Mouse (Mus musculus) left cerebral cortex, adult 8-10 months (tissue): ENCODE results near the gene Ddx19b. TPM values are rescaled to one million over a fixed set of nuclear protein-coding genes. Genes with fewer than 3 reads are reported as not detected.
"Not testable (repeated sequence)": the region's sequence is repeated elsewhere in the genome, so short reads cannot be mapped to it uniquely, and the experiment has no call there.

Experiments used
- DNase-seq, 2 experiments: peaks; one replicate each; pipeline ENCODE4 v3.0.0; 2022; ENCODE audit warnings: low spot score in 2 of 2
- total RNA-seq, 4 experiments: library from RNA; stranded (reverse); gene quantifications; 2 replicates each; pipeline ENCODE4 v1.2.4; 2022

Gene Ddx19b
- total RNA-seq = 10 to 100 TPM; 17.9 to 20.5 (median 18.9) TPM

- DNase-seq = no peak
Observed at GRCm38 (mm10) chr8:111031572-111031971, at the start of gene Ddx19b. TSS of gene Ddx19b (minus strand) at chr8:111031751.

- DNase-seq = no peak
Observed at GRCm38 (mm10) chr8:111079861-111080271, 48.3 kb upstream of the Ddx19b start.

GRCm38 (mm10) chr8:111079461-111079860 is 47.9 kb upstream of the Ddx19b start:
- no peak for DNase-seq

GRCm38 (mm10) chr8:111075926-111076325 is 44.4 kb upstream of the Ddx19b start:
- DNase-seq = peak in 1 of 2 experiments; percentile 73

- DNase-seq = not testable (repeated sequence)
Observed at GRCm38 (mm10) chr8:111068660-111069059, 37.1 kb upstream of the Ddx19b start.

- no peak for DNase-seq
Observed at GRCm38 (mm10) chr8:111067439-111067838, 35.9 kb upstream of the Ddx19b start.

GRCm38 (mm10) chr8:111066308-111066707 is 34.8 kb upstream of the Ddx19b start:
- DNase-seq = no peak

- DNase-seq = no peak
Observed at GRCm38 (mm10) chr8:111062893-111063292, 31.3 kb upstream of the Ddx19b start.

GRCm38 (mm10) chr8:111062072-111062757 is 30.7 kb upstream of the Ddx19b start:
- peak; percentile 82 to 99 for DNase-seq

- no peak for DNase-seq
Observed at GRCm38 (mm10) chr8:111061688-111062071, 30.1 kb upstream of the Ddx19b start.

- no peak for DNase-seq
Observed at GRCm38 (mm10) chr8:111058946-111059572, 27.5 kb upstream of the Ddx19b start.

- DNase-seq = peak; percentile 20 to 39
Observed at GRCm38 (mm10) chr8:111056691-111057293, 25.2 kb upstream of the Ddx19b start.

- peak; percentile 81 to 91 for DNase-seq
Observed at GRCm38 (mm10) chr8:111056158-111056663, 24.7 kb upstream of the Ddx19b start, which contains the start of gene Exosc6. TSS of gene Exosc6 (plus strand) at chr8:111056339.

GRCm38 (mm10) chr8:111055661-111056060 is 24.1 kb upstream of the Ddx19b start:
- no peak for DNase-seq

- DNase-seq = no peak
Observed at GRCm38 (mm10) chr8:111055031-111055634, 23.6 kb upstream of the Ddx19b start.

GRCm38 (mm10) chr8:111053827-111054518 is 22.4 kb upstream of the Ddx19b start:
- no peak for DNase-seq

- DNase-seq = no peak
Observed at GRCm38 (mm10) chr8:111049106-111049505, 17.6 kb upstream of the Ddx19b start.

- no peak for DNase-seq
Observed at GRCm38 (mm10) chr8:111048694-111049093, 17.1 kb upstream of the Ddx19b start.

- no peak for DNase-seq
Observed at GRCm38 (mm10) chr8:111044003-111044734, 12.6 kb upstream of the Ddx19b start.

- DNase-seq = no peak
Observed at GRCm38 (mm10) chr8:111042546-111042945, 11.0 kb upstream of the Ddx19b start.
